Mouse (Mus musculus) liver, adult 2 months (tissue): ENCODE results near the gene Nfya.
"Not testable (repeated sequence)": the region's sequence is repeated elsewhere in the genome, so short reads cannot be mapped to it uniquely, and the experiment has no call there.

Experiments
- CTCF ChIP-seq: fragments of 200-500 bp; IDR thresholded peaks from 2 replicates; pipeline ENCODE4 v1.5.1; 2011; ENCODE audit warnings: low read depth, low read length, control low read depth
- POLR2A ChIP-seq: fragments of 200-500 bp; IDR thresholded peaks from 2 replicates; pipeline ENCODE4 v1.6.1; 2011; ENCODE audit warnings: low read length, control low read depth; ENCODE audit not compliant: insufficient read depth; ENCODE audit errors: extremely low read depth

- not testable (repeated sequence) for TF ChIP-seq CTCF, POLR2A
Measured at GRCm38 (mm10) chr17:48352976-48353375, 56.7 kb downstream of the Nfya start.
